In the genomic region with DNA sequence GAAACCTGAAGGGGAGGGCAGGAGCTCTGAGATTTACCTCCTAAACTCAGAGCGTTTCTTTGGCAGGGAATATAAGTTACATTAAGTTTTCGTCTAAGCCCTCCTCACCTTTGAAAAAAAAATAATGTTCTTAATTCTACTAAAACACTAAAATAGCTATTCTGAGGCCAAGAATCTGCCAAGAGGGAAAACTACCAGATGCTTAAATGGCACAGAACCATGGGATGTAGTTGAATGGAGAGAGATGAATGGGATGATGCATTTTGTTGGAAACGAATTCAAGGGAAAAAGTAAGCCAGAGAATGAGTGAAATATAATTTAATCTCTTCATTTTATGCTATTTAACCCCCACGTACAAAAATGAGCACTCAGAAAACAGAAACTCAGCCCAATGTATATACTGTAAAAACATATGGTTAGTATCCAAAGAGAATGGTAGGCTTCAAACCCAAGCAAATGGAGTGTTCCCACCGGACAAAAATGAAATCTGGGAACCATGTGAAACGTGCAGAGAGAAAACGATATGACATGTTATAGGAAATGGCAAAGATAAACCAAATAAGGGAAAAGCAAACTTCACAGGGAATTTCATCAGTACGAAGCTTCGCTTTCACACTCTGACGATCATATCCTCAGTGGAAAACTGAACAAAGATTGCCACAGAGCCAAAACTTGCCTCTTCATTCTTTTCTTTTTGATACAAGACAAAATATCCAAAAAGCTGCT, we compare ENCODE assay signal across 32 mouse cellular contexts.
DNase-seq lines count a peak whose midpoint lies in the region; ATAC-seq and TF ChIP-seq lines count a peak whose summit lies in the region.
"Had no signal": no experiment of that assay in that cellular context is flagged by ENCODE, and none has a peak within 500 bp of the region (broad histone marks: within the 10 kb centered on the region; RNA-seq: fewer than 3 reads in every experiment).

No protein-coding gene starts in this region.

- no peaks in the 10 kb centered on the region for H3K9me3 ChIP-seq in forebrain, postnatal 0 days (ENCODE audit: low read length)
- H3K9me3 ChIP-seq in forebrain, embryonic 15.5 days, result no peaks in the 10 kb centered on the region
- H3K9me3 ChIP-seq in kidney, embryonic 16.5 days (ENCODE audit: low read length), result no peaks in the 10 kb centered on the region
- no peaks in the 10 kb centered on the region for H3K9me3 ChIP-seq in lung, embryonic 16.5 days (ENCODE audit: control insufficient read depth, low read length)
- no peaks in the 10 kb centered on the region for H3K9me3 ChIP-seq in stomach, embryonic 16.5 days (replicated peaks; ENCODE audit: control insufficient read depth, low read length)
- H3K9me3 ChIP-seq: embryonic facial prominence, embryonic 15.5 days; forebrain, embryonic 13.5 days; limb, embryonic 13.5 days; liver, embryonic 12.5 days; megakaryocyte, embryonic 14.5 days; midbrain, embryonic 12.5 days; neural tube, embryonic 13.5 days had no signal

- H3K4me2 ChIP-seq in forebrain, postnatal 0 days (ENCODE audit: low read depth), result no peak overlapping the region
- no peak overlapping the region for H3K4me2 ChIP-seq in forebrain, embryonic 15.5 days (replicated peaks)
- no peak overlapping the region for H3K4me2 ChIP-seq in kidney, embryonic 16.5 days (replicated peaks; ENCODE audit: low read depth, low read length)
- H3K4me2 ChIP-seq in lung, embryonic 16.5 days (ENCODE audit: low read depth, low read length), result no peak overlapping the region
- no peak overlapping the region for H3K4me2 ChIP-seq in stomach, embryonic 16.5 days (ENCODE audit: low read depth, low read length)
- H3K4me2 ChIP-seq: embryonic facial prominence, embryonic 15.5 days; forebrain, embryonic 13.5 days; heart, embryonic 11.5 days; hindbrain, embryonic 14.5 days; limb, embryonic 13.5 days; liver, embryonic 12.5 days; midbrain, embryonic 12.5 days; neural tube, embryonic 13.5 days had no signal

- H3K4me3 ChIP-seq in forebrain, postnatal 0 days (ENCODE audit: low read depth, low read length), result no peak overlapping the region
- H3K4me3 ChIP-seq in forebrain, embryonic 15.5 days, result no peak overlapping the region
- H3K4me3 ChIP-seq in kidney, embryonic 16.5 days (ENCODE audit: low read length), result no peak overlapping the region
- no peak overlapping the region for H3K4me3 ChIP-seq in lung, embryonic 16.5 days (ENCODE audit: low read length)
- no peak overlapping the region for H3K4me3 ChIP-seq in lung, adult 2 months (replicated peaks; ENCODE audit: extremely low read depth, low read depth, low read length)
- H3K4me3 ChIP-seq in stomach, embryonic 16.5 days (replicated peaks; ENCODE audit: low read length), result no peak overlapping the region
- H3K4me3 ChIP-seq: embryonic facial prominence, embryonic 15.5 days; forebrain, embryonic 13.5 days; gastrocnemius, adult 2 months; layer of hippocampus, adult 2 months; left cerebral cortex, adult 2 months; limb, embryonic 13.5 days; liver, embryonic 12.5 days; megakaryocyte, embryonic 14.5 days; midbrain, embryonic 12.5 days; neural tube, embryonic 13.5 days had no signal

- TF ChIP-seq CTCF in forebrain, postnatal 0 days (IDR thresholded peaks at IDR 0.05; ENCODE audit: low read depth), result no peak
- TF ChIP-seq CTCF in lung, adult 2 months (IDR thresholded peaks at IDR 0.05; ENCODE audit: insufficient read depth, low read length), result no peak

- H3K4me1 ChIP-seq in forebrain, postnatal 0 days (ENCODE audit: insufficient read depth), result no peaks in the 10 kb centered on the region
- H3K4me1 ChIP-seq in forebrain, embryonic 15.5 days, result no peaks in the 10 kb centered on the region
- H3K4me1 ChIP-seq in kidney, embryonic 16.5 days (ENCODE audit: insufficient read depth, low read length), result no peaks in the 10 kb centered on the region
- H3K4me1 ChIP-seq in lung, embryonic 16.5 days (replicated peaks; ENCODE audit: control insufficient read depth, insufficient read depth, low read length), result no peaks in the 10 kb centered on the region
- no peaks in the 10 kb centered on the region for H3K4me1 ChIP-seq in lung, adult 2 months (ENCODE audit: control insufficient read depth, insufficient read depth, low read length)
- H3K4me1 ChIP-seq in stomach, embryonic 16.5 days (ENCODE audit: control insufficient read depth, insufficient read depth, low read length), result no peaks in the 10 kb centered on the region
- H3K4me1 ChIP-seq: embryonic facial prominence, embryonic 15.5 days; forebrain, embryonic 13.5 days; limb, embryonic 13.5 days; liver, embryonic 12.5 days; megakaryocyte, embryonic 14.5 days; neural tube, embryonic 13.5 days had no signal

- no peaks in the 10 kb centered on the region for H3K27me3 ChIP-seq in forebrain, postnatal 0 days (ENCODE audit: insufficient read depth, low read length)
- H3K27me3 ChIP-seq in forebrain, embryonic 15.5 days, result no peaks in the 10 kb centered on the region
- no peaks in the 10 kb centered on the region for H3K27me3 ChIP-seq in kidney, embryonic 16.5 days (ENCODE audit: insufficient read depth, low read length)
- H3K27me3 ChIP-seq in lung, embryonic 16.5 days (ENCODE audit: control insufficient read depth, insufficient read depth, low read depth, low read length), result no peaks in the 10 kb centered on the region
- H3K27me3 ChIP-seq in stomach, embryonic 16.5 days (ENCODE audit: control insufficient read depth, insufficient read depth, low read length), result no peaks in the 10 kb centered on the region
- H3K27me3 ChIP-seq: embryonic facial prominence, embryonic 15.5 days; forebrain, embryonic 13.5 days; limb, embryonic 13.5 days; liver, embryonic 12.5 days; megakaryocyte, embryonic 14.5 days; midbrain, embryonic 12.5 days; neural tube, embryonic 13.5 days; Patski had no signal

- no peak overlapping the region for H3K27ac ChIP-seq in forebrain, postnatal 0 days (ENCODE audit: low read depth, low read length)
- H3K27ac ChIP-seq in forebrain, embryonic 15.5 days (replicated peaks), result no peak overlapping the region
- H3K27ac ChIP-seq in kidney, embryonic 16.5 days (ENCODE audit: low read length), result no peak overlapping the region; the same call in 1 of the 2 replicates
- no peak overlapping the region for H3K27ac ChIP-seq in lung, embryonic 16.5 days (ENCODE audit: low read length)
- no peak overlapping the region for H3K27ac ChIP-seq in stomach, embryonic 16.5 days (ENCODE audit: low read length)
- H3K27ac ChIP-seq: embryonic facial prominence, embryonic 15.5 days; forebrain, embryonic 13.5 days; gastrocnemius, adult 2 months; hindbrain, embryonic 14.5 days; layer of hippocampus, adult 2 months; left cerebral cortex, adult 2 months; limb, embryonic 13.5 days; liver, embryonic 12.5 days; midbrain, embryonic 12.5 days; neural tube, embryonic 13.5 days had no signal

- 58% methylated on average over 10 of the region's 10 CpGs for WGBS in forebrain, postnatal 0 days
- whole genome bisulfite sequencing in forebrain, embryonic 15.5 days, result 69% methylated on average over 10 of the region's 10 CpGs
- WGBS in kidney, embryonic 16.5 days, result 65% methylated on average over 10 of the region's 10 CpGs
- WGBS in lung, embryonic 16.5 days, result 53% methylated on average over 10 of the region's 10 CpGs
- 64% methylated on average over 10 of the region's 10 CpGs for WGBS in lung, adult 2 months
- 50% methylated on average over 10 of the region's 10 CpGs for WGBS in stomach, embryonic 16.5 days

- H3K36me3 ChIP-seq in forebrain, postnatal 0 days (ENCODE audit: insufficient read depth), result no peaks in the 10 kb centered on the region
- no peaks in the 10 kb centered on the region for H3K36me3 ChIP-seq in forebrain, embryonic 15.5 days
- H3K36me3 ChIP-seq in kidney, embryonic 16.5 days (ENCODE audit: insufficient read depth, low read length), result no peaks in the 10 kb centered on the region
- H3K36me3 ChIP-seq in lung, embryonic 16.5 days (ENCODE audit: control insufficient read depth, insufficient read depth, low read length), result no peaks in the 10 kb centered on the region
- H3K36me3 ChIP-seq in stomach, embryonic 16.5 days (ENCODE audit: control insufficient read depth, insufficient read depth, low read length), result no peaks in the 10 kb centered on the region
- H3K36me3 ChIP-seq: embryonic facial prominence, embryonic 15.5 days; limb, embryonic 13.5 days; liver, embryonic 12.5 days; midbrain, embryonic 12.5 days; neural tube, embryonic 13.5 days had no signal

- ATAC-seq in forebrain, postnatal 0 days, result no peak
- no peak for ATAC-seq in forebrain, embryonic 15.5 days (replicated peaks)
- ATAC-seq in kidney, embryonic 16.5 days (ENCODE audit: low FRiP score, low TSS enrichment), result 0 out of 2 replicates have a peak, but pooled peaks have one; percentile 15
- ATAC-seq in lung, embryonic 16.5 days (ENCODE audit: low read depth), result 0 out of 2 replicates have a peak, but pooled peaks have one; percentile 26
- ATAC-seq in stomach, embryonic 16.5 days (ENCODE audit: insufficient read depth, low FRiP score), result peak; percentile 75; the same call in 1 of the 2 replicates
- ATAC-seq: forebrain, embryonic 13.5 days; inflammation-experienced regulatory T-cells, adult 6 months; liver, embryonic 12.5 days; liver, postnatal 0 days; Patski had no signal

- TF ChIP-seq POLR2A in lung, adult 2 months (IDR thresholded peaks at IDR 0.05; ENCODE audit: borderline replicate concordance, extremely low read depth, low read depth, low read length), result no peak

- DNase-seq in forebrain, postnatal 0 days, result peak; percentile 18
- DNase-seq in kidney, postnatal 14 days, result no peak
- no peak for DNase-seq in lung, adult 2 months
- no peak for DNase-seq in cerebellum, postnatal 14 days
- DNase-seq: adrenal gland, postnatal 14 days; cerebellum, adult 11-12 months; cerebellum, adult 9-11 months; gastrocnemius, adult 2 months; gastrocnemius, postnatal 36 days; heart, adult 18-20 months; kidney, postnatal 10 days; liver, postnatal 0 days; lung, postnatal 4 days; thymus, adult 18-20 months; thymus, postnatal 25 days had no signal

- no peak overlapping the region for H3K9ac ChIP-seq in forebrain, postnatal 0 days
- no peak overlapping the region for H3K9ac ChIP-seq in forebrain, embryonic 15.5 days (replicated peaks)
- H3K9ac ChIP-seq in kidney, embryonic 16.5 days (replicated peaks; ENCODE audit: low read length), result no peak overlapping the region
- no peak overlapping the region for H3K9ac ChIP-seq in lung, embryonic 16.5 days (ENCODE audit: low read length)
- no peak overlapping the region for H3K9ac ChIP-seq in stomach, embryonic 16.5 days (ENCODE audit: low read length)
- H3K9ac ChIP-seq: embryonic facial prominence, embryonic 15.5 days; forebrain, embryonic 13.5 days; hindbrain, embryonic 14.5 days; limb, embryonic 13.5 days; liver, embryonic 12.5 days; liver, postnatal 0 days; midbrain, embryonic 12.5 days; neural tube, embryonic 13.5 days had no signal

Comparison
In these comparisons a context has a peak if more than half of its experiments do, and no peak if none do; other contexts are left out.
1. ATAC-seq: peak in kidney, embryonic 16.5 days (single experiment), lung, embryonic 16.5 days (single experiment) and stomach, embryonic 16.5 days (single experiment); none in forebrain, postnatal 0 days (single experiment) and forebrain, embryonic 15.5 days (single experiment).